Mouse (Mus musculus) urinary bladder, postnatal 0 days (tissue): ENCODE data around the gene Olfr1205. TPM values are rescaled to one million over a fixed set of nuclear protein-coding genes. Genes with fewer than 3 reads are reported as not detected.

Experiments
- polyA plus RNA-seq: library from polyadenylated mRNA; unstranded; fragments of >200 nt; fragmentation: Nextera tagmentation; extraction: Ambion mirVana; gene quantifications from 2 replicates; pipeline ENCODE4 v1.2.1, GENCODE M21; 2015

Gene Olfr1205
- polyA plus RNA-seq = not detected in 2 replicates

DNA sequence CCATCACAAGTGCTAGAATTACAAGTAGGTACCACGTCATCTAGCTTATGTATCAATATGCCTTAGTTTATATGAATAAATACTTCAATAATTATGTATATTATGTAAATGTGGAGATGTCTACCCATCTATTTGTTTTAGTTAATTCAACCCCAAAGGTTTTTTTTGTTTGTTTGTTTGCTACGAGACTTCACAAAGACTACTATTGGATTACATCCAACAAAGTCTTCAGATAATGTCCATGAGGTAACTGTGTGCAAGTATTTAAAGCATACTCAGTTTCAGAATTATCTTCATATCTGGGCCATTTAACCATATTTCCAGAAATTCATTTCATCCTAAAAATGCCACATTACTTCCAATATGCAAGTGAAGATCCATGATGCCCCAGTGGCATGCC lies at the start of gene Olfr1205:
Gene Olfr1205 (plus strand): TSS at position 301 of the 400 bp plus-strand sequence.

DNA sequence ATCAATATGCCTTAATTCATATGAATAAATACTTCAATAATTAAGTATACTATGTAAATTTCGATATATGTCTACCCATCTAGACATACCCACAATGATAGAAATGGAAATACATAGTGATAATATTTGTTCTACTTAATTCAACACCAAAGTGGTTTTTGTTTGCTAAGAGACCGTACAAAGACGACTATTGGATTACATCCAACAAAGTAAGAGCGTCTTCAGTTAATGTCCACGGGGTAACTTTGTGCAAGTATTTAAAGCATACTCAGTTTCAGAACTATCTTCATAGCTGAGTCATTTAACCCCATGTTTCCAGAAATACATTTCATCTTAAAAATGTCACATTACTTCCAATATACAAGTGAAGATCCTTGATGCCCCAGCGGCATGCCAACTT lies 36.8 kb upstream of the Olfr1205 start, which contains the start of gene Olfr1201:
Gene Olfr1201 (plus strand): TSS at position 301 of the 400 bp plus-strand sequence.

DNA sequence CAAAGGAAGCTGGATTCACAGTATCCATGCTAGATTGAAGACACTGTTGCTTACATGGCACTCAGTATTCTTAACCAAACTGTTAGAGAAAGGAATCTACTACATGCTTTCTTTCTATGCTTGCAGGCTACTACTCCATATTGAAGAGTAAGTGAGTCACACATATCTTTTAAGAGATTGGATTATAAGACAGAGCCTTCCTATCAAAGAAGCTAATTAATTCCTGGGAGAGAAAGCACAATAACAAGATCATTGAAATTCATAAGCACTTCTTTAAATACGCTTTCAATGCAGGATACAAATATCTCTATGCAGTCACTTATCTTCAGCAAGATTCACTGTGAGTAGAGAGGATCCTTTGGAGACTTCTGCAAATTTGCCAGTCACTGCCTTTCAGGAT lies 15.3 kb upstream of the Olfr1205 start, which contains the start of gene Olfr1202:
Gene Olfr1202 (plus strand): TSS at position 301 of the 400 bp plus-strand sequence.

DNA sequence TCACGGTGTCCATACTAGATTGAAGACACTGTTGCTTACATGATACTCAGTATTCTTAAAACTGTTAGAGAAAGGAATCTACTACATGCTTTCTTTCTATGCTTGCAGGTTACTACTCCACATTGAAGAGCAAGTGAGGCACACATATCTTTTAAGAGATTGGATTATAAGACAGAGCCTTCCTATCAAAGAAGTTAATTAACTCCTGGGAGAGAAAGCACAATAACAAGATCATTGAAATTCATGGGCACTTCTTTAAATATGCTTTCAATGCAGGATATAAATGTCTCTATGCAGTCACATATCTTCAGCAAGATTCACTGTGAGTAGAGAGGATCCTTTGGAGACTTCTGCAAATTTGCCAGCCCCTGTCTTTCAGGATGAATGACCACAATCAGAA lies 19.5 kb downstream of the Olfr1205 start, which contains the start of gene Olfr1204:
Gene Olfr1204 (plus strand): TSS at position 301 of the 400 bp plus-strand sequence.

DNA sequence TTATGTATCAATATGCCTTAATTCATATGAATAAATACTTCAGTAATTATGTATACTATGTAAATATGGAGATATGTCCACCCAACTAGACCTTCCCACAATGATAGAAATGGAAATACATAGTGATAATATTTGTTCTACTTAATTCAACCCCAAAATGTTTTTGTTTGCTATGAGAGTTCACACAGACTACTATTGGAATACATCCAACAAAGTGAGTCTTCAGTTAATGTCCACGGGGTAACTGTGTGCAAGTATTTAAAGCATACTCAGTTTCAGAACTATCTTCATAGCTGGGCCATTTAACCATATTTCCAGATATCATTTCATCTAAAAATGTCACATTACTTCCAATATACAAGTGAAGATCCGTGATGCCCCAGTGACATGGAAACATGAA lies 33.4 kb downstream of the Olfr1205 start, which contains the start of gene Olfr1206:
Gene Olfr1206 (plus strand): TSS at position 301 of the 400 bp plus-strand sequence.

Other genes starting within 250 kb of the Olfr1205 start
- not detected in 2 replicates for gene Olfr1189, start 243.3 kb upstream of the Olfr1205 start, polyA plus RNA-seq
- not detected in 2 replicates for gene Olfr1191-ps1, start 189.2 kb upstream of the Olfr1205 start, polyA plus RNA-seq
- gene Olfr1192-ps1, start 181.2 kb upstream of the Olfr1205 start, polyA plus RNA-seq = not detected in 2 replicates
- gene Olfr1193, start 154.1 kb upstream of the Olfr1205 start, polyA plus RNA-seq = not detected in 2 replicates
- gene Olfr1195, start 140.6 kb upstream of the Olfr1205 start, polyA plus RNA-seq = not detected in 2 replicates
- gene Olfr1196, start 125.1 kb upstream of the Olfr1205 start, polyA plus RNA-seq = not detected in 2 replicates
- not detected in 2 replicates for gene Olfr1197, start 97.4 kb upstream of the Olfr1205 start, polyA plus RNA-seq
- not detected in 2 replicates for gene Olfr1198, start 78.4 kb upstream of the Olfr1205 start, polyA plus RNA-seq
- gene Olfr1199, start 69.3 kb upstream of the Olfr1205 start, polyA plus RNA-seq = not detected in 2 replicates
- not detected in 2 replicates for gene Olfr1200, start 59.2 kb upstream of the Olfr1205 start, polyA plus RNA-seq
- not detected in 2 replicates for gene Olfr1201, start 36.7 kb upstream of the Olfr1205 start, polyA plus RNA-seq
- not detected in 2 replicates for gene Olfr1202, start 15.2 kb upstream of the Olfr1205 start, polyA plus RNA-seq
- not detected in 2 replicates for gene Olfr1204, start 19.6 kb downstream of the Olfr1205 start, polyA plus RNA-seq
- gene Olfr1206, start 33.5 kb downstream of the Olfr1205 start, polyA plus RNA-seq = not detected in 2 replicates
- not detected in 2 replicates for gene Olfr1208, start 72.6 kb downstream of the Olfr1205 start, polyA plus RNA-seq
- not detected in 2 replicates for gene Olfr1209, start 85.4 kb downstream of the Olfr1205 start, polyA plus RNA-seq
- gene Olfr1211, start 108.4 kb downstream of the Olfr1205 start, polyA plus RNA-seq = not detected in 2 replicates
- not detected in 2 replicates for gene Olfr1212, start 124.2 kb downstream of the Olfr1205 start, polyA plus RNA-seq
- not detected in 2 replicates for gene Gm13762, start 150.5 kb downstream of the Olfr1205 start, polyA plus RNA-seq
- not detected in 2 replicates for gene Olfr1214, start 162.9 kb downstream of the Olfr1205 start, polyA plus RNA-seq
- not detected in 2 replicates for gene Olfr1215, start 177.2 kb downstream of the Olfr1205 start, polyA plus RNA-seq
- not detected in 2 replicates for gene Olfr1216, start 188.6 kb downstream of the Olfr1205 start, polyA plus RNA-seq
- not detected in 2 replicates for gene Olfr1217, start 202.3 kb downstream of the Olfr1205 start, polyA plus RNA-seq
- not detected in 2 replicates for gene Olfr1218, start 231.4 kb downstream of the Olfr1205 start, polyA plus RNA-seq